Mouse (Mus musculus) cerebellum, adult 9-11 months (tissue): Measurements from ENCODE around the gene Pikfyve.

ENCODE experiments used
- DNase-seq: peaks from one replicate; pipeline ENCODE4 v3.0.0; 2022

Gene Pikfyve

GRCm38 (mm10) chr1:65314054-65315021 is 127.9 kb downstream of the Pikfyve start:
- no peak for DNase-seq

- DNase-seq, result no peak
Measured at GRCm38 (mm10) chr1:65315022-65315407, 128.5 kb downstream of the Pikfyve start.
